Mouse (Mus musculus): Measurements from ENCODE around the gene 4930505A04Rik. TPM values are rescaled to one million over a fixed set of nuclear protein-coding genes. Genes with fewer than 3 reads are reported as not detected.

Gene 4930505A04Rik
- polyA plus RNA-seq, 1 experiment: not detected

DNA sequence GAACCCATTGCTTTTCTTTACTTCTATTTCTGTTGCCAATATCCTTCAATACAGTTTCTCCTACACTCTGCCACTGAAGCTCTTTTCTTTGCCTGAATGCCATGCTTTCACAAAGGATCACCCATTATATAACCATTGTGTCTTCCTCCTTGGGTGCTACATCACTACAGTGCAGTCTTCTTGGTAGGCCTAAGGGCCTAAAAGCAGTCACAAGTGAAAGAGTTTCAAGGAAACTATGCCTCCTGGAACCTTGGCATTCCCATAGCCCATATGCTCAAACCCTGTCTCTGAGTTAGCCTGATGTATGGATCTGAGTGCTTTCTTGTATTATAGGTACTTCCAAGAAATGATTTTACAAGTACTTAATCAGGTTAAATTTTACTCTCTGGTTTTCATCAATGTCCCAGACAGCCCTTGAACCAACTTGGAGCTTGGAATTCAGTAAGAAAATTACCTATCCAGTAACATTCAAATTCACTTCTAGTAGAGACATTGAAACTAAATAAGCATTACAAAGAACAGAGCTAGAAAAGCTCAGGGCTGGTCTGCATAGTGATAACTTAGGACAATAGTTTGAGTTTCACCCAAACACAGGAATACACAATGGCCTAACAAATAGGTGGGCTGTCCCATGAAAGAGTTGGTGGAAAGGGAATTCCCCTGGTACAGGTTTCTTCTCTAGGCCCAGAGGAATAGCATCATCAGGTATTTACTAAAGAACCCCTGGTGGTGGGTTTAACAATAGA, 20.1 kb upstream of the 4930505A04Rik start:
- Histone ChIP-seq H3K36me3 (ENCODE audit: control insufficient read depth, insufficient read depth) (no peaks in the 10 kb centered on the region), H3K79me2 (ENCODE audit: control insufficient read depth, insufficient read depth) (no peaks in the 10 kb centered on the region)
- TF ChIP-seq FOSL1 (IDR thresholded peaks at IDR 0.05; ENCODE audit: insufficient read depth, low read length, poor library complexity, severe bottlenecking): no peak
- no peak for TF ChIP-seq CTCF (IDR thresholded peaks at IDR 0.05; ENCODE audit: control insufficient read depth, insufficient read depth, insufficient read length)
- TF ChIP-seq MYOG (IDR thresholded peaks at IDR 0.05; ENCODE audit: control insufficient read depth, extremely low read depth, insufficient read length): no peak
- TF ChIP-seq MAX (IDR thresholded peaks at IDR 0.05): no peak
- no peak for TF ChIP-seq MYOD1 (IDR thresholded peaks at IDR 0.05; ENCODE audit: control insufficient read depth, insufficient read length, low read depth)
- no peak for TF ChIP-seq USF1 (IDR thresholded peaks at IDR 0.05; ENCODE audit: low read depth)
- no peak for TF ChIP-seq CEBPB (IDR thresholded peaks at IDR 0.05; ENCODE audit: low read depth)

DNA sequence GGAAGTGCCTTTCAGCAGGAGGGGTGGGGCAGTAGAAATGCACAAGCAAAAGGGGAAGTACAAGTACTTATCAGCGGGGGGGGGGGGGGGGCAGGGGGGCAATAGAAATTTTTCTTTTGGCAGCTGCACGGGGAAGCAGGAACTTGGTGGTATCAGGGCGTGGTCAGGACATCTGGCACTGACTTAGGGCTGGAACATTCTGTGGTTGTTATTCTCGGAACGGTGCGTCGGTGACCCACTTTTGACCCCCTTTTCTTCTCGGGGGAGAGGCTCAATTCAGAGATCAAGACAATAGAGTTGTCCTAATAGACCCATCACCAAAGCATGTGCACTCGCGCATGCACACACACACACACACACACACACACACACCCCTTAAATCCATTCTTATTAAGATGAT, 16.6 kb upstream of the 4930505A04Rik start:
- Histone ChIP-seq H3K79me2 (ENCODE audit: control insufficient read depth, insufficient read depth) (no peaks in the 10 kb centered on the region), H3K79me3 (ENCODE audit: low read depth) (no peaks in the 10 kb centered on the region), H3ac (ENCODE audit: control insufficient read depth, insufficient read length, low read depth) (no peak overlapping the region), H3K36me3 (ENCODE audit: control insufficient read depth, insufficient read depth) (no peaks in the 10 kb centered on the region), H3K4me3 (ENCODE audit: insufficient read depth, poor library complexity, severe bottlenecking) (no peak overlapping the region), H3K27me3 (ENCODE audit: control insufficient read depth, insufficient read depth, insufficient read length) (no peaks in the 10 kb centered on the region)
- TF ChIP-seq USF1 (IDR thresholded peaks at IDR 0.05; ENCODE audit: low read depth) (no peak), MAX (IDR thresholded peaks at IDR 0.05) (no peak), MYOD1 (IDR thresholded peaks at IDR 0.05; ENCODE audit: control insufficient read depth, insufficient read length, low read depth) (no peak), FOSL1 (IDR thresholded peaks at IDR 0.05; ENCODE audit: insufficient read depth, low read length, poor library complexity, severe bottlenecking) (no peak)

More for the DNA sequence above, 20.1 kb upstream of the 4930505A04Rik start:
- Histone ChIP-seq H3K79me3 (ENCODE audit: low read depth) (no peaks in the 10 kb centered on the region), H3ac (ENCODE audit: control insufficient read depth, insufficient read length, low read depth) (no peak overlapping the region), H3K4me3 (ENCODE audit: insufficient read depth, poor library complexity, severe bottlenecking) (no peak overlapping the region), H3K27me3 (ENCODE audit: control insufficient read depth, insufficient read depth, insufficient read length) (no peaks in the 10 kb centered on the region)

DNA sequence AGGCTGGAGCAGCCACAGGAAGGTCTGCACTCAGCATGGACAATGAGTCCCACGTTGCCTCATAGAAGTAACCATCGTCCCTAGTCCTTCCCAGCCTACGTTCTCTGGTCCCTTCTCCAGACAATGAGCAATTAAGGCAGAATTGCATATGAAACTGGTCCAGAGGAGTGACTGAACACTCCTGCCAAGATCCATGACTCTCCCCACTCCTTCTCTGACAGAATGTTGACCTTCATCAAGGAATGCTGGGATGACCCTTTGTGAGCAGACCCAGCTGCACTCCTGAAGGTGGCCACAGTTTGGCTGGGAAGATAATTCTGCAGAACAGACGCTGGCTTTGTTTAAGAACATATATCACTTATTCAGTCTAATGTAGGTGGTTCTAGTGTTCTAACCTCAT, 11.7 kb upstream of the 4930505A04Rik start:
- Histone ChIP-seq H3K27me3 (ENCODE audit: control insufficient read depth, insufficient read depth, insufficient read length) (no peaks in the 10 kb centered on the region), H3K4me3 (ENCODE audit: insufficient read depth, poor library complexity, severe bottlenecking) (no peak overlapping the region), H3K79me3 (ENCODE audit: low read depth) (no peaks in the 10 kb centered on the region), H3K36me3 (ENCODE audit: control insufficient read depth, insufficient read depth) (no peaks in the 10 kb centered on the region), H3ac (ENCODE audit: control insufficient read depth, insufficient read length, low read depth) (no peak overlapping the region), H3K79me2 (ENCODE audit: control insufficient read depth, insufficient read depth) (no peaks in the 10 kb centered on the region)
- TF ChIP-seq MYOD1 (IDR thresholded peaks at IDR 0.05; ENCODE audit: control insufficient read depth, insufficient read length, low read depth): no peak
- no peak for TF ChIP-seq FOSL1 (IDR thresholded peaks at IDR 0.05; ENCODE audit: insufficient read depth, low read length, poor library complexity, severe bottlenecking)
- no peak for TF ChIP-seq USF1 (IDR thresholded peaks at IDR 0.05; ENCODE audit: low read depth)
- TF ChIP-seq CEBPB (IDR thresholded peaks at IDR 0.05; ENCODE audit: low read depth): no peak
- TF ChIP-seq CTCF (IDR thresholded peaks at IDR 0.05; ENCODE audit: control insufficient read depth, insufficient read depth, insufficient read length): no peak
- TF ChIP-seq MAX (IDR thresholded peaks at IDR 0.05): no peak
- no peak for TF ChIP-seq MYOG (IDR thresholded peaks at IDR 0.05; ENCODE audit: control insufficient read depth, extremely low read depth, insufficient read length)

DNA sequence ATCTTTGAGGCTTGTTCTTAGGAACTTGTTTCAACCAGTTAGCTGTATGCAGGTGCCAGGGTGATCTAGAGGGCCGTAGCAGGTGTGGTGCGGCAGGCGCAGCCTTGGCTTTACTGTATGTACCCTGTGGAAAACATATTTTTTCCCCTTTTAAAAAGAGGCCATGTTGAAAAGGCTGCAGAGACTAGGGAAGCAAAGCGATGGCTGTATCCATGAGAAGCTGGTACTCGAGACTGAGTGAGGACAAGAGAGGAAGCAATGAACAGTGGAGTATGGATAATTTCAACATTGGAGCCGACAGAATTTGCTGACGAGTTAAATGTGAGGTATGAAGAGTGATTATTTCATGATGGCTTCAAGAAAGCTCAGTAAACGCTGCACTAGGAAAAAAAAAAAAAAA, 440 bp downstream of the 4930505A04Rik start:
- no peaks in the 10 kb centered on the region for H3K79me3 ChIP-seq (ENCODE audit: low read depth)
- H3K79me2 ChIP-seq (ENCODE audit: control insufficient read depth, insufficient read depth): no peaks in the 10 kb centered on the region
- H3K4me3 ChIP-seq (ENCODE audit: insufficient read depth, poor library complexity, severe bottlenecking): no peak overlapping the region
- no peak overlapping the region for H3ac ChIP-seq (ENCODE audit: control insufficient read depth, insufficient read length, low read depth)
- H3K36me3 ChIP-seq (ENCODE audit: control insufficient read depth, insufficient read depth): no peaks in the 10 kb centered on the region
- H3K27me3 ChIP-seq (ENCODE audit: control insufficient read depth, insufficient read depth, insufficient read length): no peaks in the 10 kb centered on the region
- TF ChIP-seq MYOG (IDR thresholded peaks at IDR 0.05; ENCODE audit: control insufficient read depth, extremely low read depth, insufficient read length) (no peak), CTCF (IDR thresholded peaks at IDR 0.05; ENCODE audit: control insufficient read depth, insufficient read depth, insufficient read length) (no peak), CEBPB (IDR thresholded peaks at IDR 0.05; ENCODE audit: low read depth) (no peak)

DNA sequence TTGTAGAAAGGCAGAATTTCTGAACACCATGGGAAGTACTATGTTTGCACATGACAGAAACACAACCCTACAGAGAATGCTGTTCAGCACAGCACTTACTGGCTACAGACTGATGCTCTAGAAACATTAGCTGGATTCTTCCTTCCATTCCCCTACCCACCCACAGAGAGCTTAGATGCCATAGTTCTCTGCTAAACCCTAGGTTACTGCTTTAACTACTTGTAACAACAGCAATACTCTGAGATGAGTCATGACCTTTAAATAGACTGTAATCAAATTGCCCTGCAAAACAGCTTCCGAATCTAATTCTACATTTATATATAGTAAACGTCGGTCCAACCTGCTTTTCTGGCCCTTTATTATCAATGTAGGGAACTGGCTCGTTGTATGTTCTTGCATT, 17.3 kb downstream of the 4930505A04Rik start:
- no peaks in the 10 kb centered on the region for H3K79me2 ChIP-seq (ENCODE audit: control insufficient read depth, insufficient read depth)
- H3K36me3 ChIP-seq (ENCODE audit: control insufficient read depth, insufficient read depth): no peaks in the 10 kb centered on the region
- no peak overlapping the region for H3ac ChIP-seq (ENCODE audit: control insufficient read depth, insufficient read length, low read depth)
- TF ChIP-seq CTCF (IDR thresholded peaks at IDR 0.05; ENCODE audit: control insufficient read depth, insufficient read depth, insufficient read length): no peak
- no peak for TF ChIP-seq MYOD1 (IDR thresholded peaks at IDR 0.05; ENCODE audit: control insufficient read depth, insufficient read length, low read depth)
- TF ChIP-seq USF1 (IDR thresholded peaks at IDR 0.05; ENCODE audit: low read depth): no peak
- TF ChIP-seq CEBPB (IDR thresholded peaks at IDR 0.05; ENCODE audit: low read depth): no peak
- no peak overlapping the region for H3K4me3 ChIP-seq (ENCODE audit: insufficient read depth, poor library complexity, severe bottlenecking)
- no peaks in the 10 kb centered on the region for H3K27me3 ChIP-seq (ENCODE audit: control insufficient read depth, insufficient read depth, insufficient read length)
- H3K79me3 ChIP-seq (ENCODE audit: low read depth): no peaks in the 10 kb centered on the region

DNA sequence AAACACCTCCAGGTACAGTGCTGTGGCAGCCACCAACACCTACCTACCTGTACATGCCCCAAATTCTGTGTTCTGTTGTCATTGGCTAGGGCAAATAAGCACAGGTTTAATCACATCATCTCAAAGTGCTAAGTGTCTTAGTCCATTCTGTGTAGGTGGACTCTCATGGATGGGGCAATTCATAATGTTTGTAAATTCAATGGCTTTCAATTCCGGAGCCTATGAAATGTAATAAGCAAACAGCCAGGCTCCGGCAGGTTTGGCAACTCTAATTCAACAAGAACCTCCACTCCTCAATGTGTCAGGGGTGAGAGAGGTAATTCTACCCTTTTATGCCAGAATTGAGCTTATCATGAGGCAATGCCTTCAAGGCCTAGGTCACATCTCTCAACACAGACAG, 23.5 kb downstream of the 4930505A04Rik start:
- H3K79me3 ChIP-seq (ENCODE audit: low read depth): no peaks in the 10 kb centered on the region
- H3K27me3 ChIP-seq (ENCODE audit: control insufficient read depth, insufficient read depth, insufficient read length): no peaks in the 10 kb centered on the region
- no peak overlapping the region for H3K4me3 ChIP-seq (ENCODE audit: insufficient read depth, poor library complexity, severe bottlenecking)
- no peaks in the 10 kb centered on the region for H3K36me3 ChIP-seq (ENCODE audit: control insufficient read depth, insufficient read depth)
- TF ChIP-seq MAX (IDR thresholded peaks at IDR 0.05) (no peak), MYOD1 (IDR thresholded peaks at IDR 0.05; ENCODE audit: control insufficient read depth, insufficient read length, low read depth) (no peak), CEBPB (IDR thresholded peaks at IDR 0.05; ENCODE audit: low read depth) (no peak), CTCF (IDR thresholded peaks at IDR 0.05; ENCODE audit: control insufficient read depth, insufficient read depth, insufficient read length) (no peak), FOSL1 (IDR thresholded peaks at IDR 0.05; ENCODE audit: insufficient read depth, low read length, poor library complexity, severe bottlenecking) (no peak), MYOG (IDR thresholded peaks at IDR 0.05; ENCODE audit: control insufficient read depth, extremely low read depth, insufficient read length) (no peak), USF1 (IDR thresholded peaks at IDR 0.05; ENCODE audit: low read depth) (no peak)
- no peaks in the 10 kb centered on the region for H3K79me2 ChIP-seq (ENCODE audit: control insufficient read depth, insufficient read depth)
- H3ac ChIP-seq (ENCODE audit: control insufficient read depth, insufficient read length, low read depth): no peak overlapping the region
